Mouse (Mus musculus): ENCODE measurements around the gene Bmp2k. TPM values are rescaled to one million over a fixed set of nuclear protein-coding genes. Genes with fewer than 3 reads are reported as not detected.
A peak's percentile ranks its signal among the peaks of the same experiment; 100 is the strongest.

The Bmp2k gene
- polyA plus RNA-seq, 1 experiment from 2014 or later, result 7.1 TPM

DNA sequence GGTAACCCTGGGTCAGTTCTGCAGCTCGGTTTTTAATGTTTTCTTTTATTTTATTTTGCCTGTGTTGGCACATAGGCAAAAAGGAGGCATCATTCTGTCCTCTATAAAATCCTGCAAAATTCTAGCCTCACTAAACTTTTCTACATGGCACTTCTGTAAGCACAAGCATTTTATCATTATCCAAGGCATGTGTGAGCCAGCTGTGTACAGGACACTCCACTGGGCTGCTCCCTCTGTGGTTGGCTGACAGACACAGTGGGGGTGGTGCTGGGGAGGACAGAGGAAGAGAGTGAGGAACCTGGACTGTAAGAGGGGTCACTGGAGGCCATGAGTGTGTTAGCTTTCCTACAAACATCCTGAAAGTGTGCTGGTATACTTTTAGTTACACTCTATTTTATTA, 64.6 kb downstream of the Bmp2k start:
- no peak overlapping the region for H3K4me2 ChIP-seq
- H3K27me3 ChIP-seq, result no peaks in the 10 kb centered on the region
- H3K9me3 ChIP-seq (replicated peaks), result no peaks in the 10 kb centered on the region
- no peak overlapping the region for H3K9ac ChIP-seq
- peaks cover 8% of the 10 kb centered on the region for H3K4me1 ChIP-seq (replicated peaks)
- ATAC-seq (replicated peaks; ENCODE audit: insufficient number of reproducible peaks, insufficient read depth, low FRiP score, low read depth), result no peak
- H3K27ac ChIP-seq, result no peak overlapping the region
- H3K4me3 ChIP-seq, result no peak overlapping the region
- 74% methylated on average over 1 of the region's 1 CpGs for WGBS
- peaks cover 26% of the 10 kb centered on the region for H3K36me3 ChIP-seq

DNA sequence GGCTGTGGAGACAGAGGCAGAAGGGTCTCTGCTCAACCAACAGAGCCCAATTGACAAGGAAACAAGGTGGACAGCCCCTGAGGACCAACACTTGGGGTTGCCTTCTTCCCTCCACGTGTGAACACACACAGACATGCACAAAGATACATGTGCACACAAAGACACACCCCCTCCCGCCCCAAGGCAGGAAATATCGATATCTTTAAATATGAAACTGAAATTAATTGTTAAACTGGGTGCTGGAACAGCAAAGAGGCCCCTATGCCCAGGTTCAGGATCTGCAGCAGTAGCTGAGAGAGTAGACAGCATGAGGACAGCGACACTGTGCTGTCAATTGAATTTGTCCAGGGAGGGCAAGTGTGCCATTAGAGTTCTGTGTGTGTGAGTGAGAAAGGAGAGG, 68.3 kb downstream of the Bmp2k start:
- 86% methylated on average over 4 of the region's 4 CpGs for WGBS
- Histone ChIP-seq H3K36me3 (peaks cover 26% of the 10 kb centered on the region; the same call in 1 of the 2 replicates), H3K4me2 (no peak overlapping the region), H3K9me3 (replicated peaks) (no peaks in the 10 kb centered on the region), H3K27ac (no peak overlapping the region), H3K4me3 (no peak overlapping the region), H3K27me3 (no peaks in the 10 kb centered on the region), H3K4me1 (replicated peaks) (peaks cover 8% of the 10 kb centered on the region), H3K9ac (no peak overlapping the region)
- no peak for ATAC-seq (replicated peaks; ENCODE audit: insufficient number of reproducible peaks, insufficient read depth, low FRiP score, low read depth)

DNA sequence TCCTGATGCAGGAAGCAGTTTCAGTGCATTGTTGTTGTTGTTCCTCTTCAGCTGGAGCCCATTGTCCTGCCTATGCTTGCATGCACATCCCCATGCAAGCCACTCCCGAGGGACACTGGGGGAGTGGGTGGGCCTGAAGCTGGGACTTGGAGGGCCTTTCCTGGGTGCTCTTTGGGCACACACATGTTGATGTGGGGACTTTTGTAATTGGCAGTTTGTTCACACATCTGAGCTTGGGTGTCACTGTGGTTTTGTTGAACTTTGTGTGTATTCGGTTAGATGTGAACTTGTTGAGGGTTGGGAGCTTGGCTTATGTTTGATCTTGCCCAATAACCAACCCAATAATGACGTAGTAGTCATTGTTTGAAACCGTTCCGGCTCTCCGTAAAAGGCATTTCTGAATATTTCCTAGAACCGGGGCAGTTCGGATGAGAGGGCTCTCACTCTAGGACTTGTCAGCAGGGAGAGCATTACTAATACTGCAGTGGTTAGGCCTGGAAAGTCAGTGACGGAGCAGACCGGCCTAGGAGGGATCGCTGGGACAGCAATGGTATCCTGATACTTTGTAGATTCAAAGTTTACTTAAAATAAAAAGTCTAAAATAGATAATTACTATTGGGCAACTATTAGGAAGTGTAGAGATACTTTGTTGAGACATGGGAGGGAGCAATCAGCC, 78.1 kb downstream of the Bmp2k start:
- ATAC-seq (replicated peaks; ENCODE audit: insufficient number of reproducible peaks, insufficient read depth, low FRiP score, low read depth), result no peak
- Histone ChIP-seq H3K27ac (no peak overlapping the region), H3K4me2 (no peak overlapping the region), H3K9me3 (replicated peaks) (no peaks in the 10 kb centered on the region), H3K4me1 (replicated peaks) (0 out of 2 replicates have a peak, but pooled peaks cover 2% of the 10 kb centered on the region), H3K4me3 (no peak overlapping the region), H3K36me3 (0 out of 2 replicates have a peak, but pooled peaks cover 3% of the 10 kb centered on the region), H3K27me3 (no peaks in the 10 kb centered on the region), H3K9ac (no peak overlapping the region)
- WGBS, result 90% methylated on average over 11 of the region's 11 CpGs

DNA sequence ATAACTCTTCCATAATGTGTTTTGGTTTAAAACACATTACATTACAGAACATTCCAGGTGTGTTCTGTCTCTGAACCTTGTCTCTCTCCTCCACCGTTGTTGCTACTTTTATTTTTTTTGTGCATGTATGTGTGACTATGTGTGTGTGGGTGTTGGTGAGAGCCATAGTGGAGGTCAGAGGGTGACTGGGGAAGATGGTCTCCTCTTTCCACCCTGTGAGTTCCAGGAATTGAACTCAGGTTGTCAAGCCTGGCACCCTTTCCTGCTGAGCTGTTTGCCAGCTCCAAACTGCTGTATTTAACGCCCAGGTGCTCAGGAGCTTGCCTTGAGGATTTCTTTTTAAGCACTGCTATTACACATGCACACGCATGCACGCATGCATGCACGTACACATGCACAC, 78.7 kb downstream of the Bmp2k start:
- no peak for ATAC-seq (replicated peaks; ENCODE audit: insufficient number of reproducible peaks, insufficient read depth, low FRiP score, low read depth)
- no peak overlapping the region for H3K4me3 ChIP-seq
- no peak overlapping the region for H3K4me2 ChIP-seq
- 0 out of 2 replicates have a peak, but pooled peaks cover 2% of the 10 kb centered on the region for H3K4me1 ChIP-seq (replicated peaks)
- no peak overlapping the region for H3K9ac ChIP-seq
- 93% methylated on average over 5 of the region's 5 CpGs for WGBS
- no peaks in the 10 kb centered on the region for H3K9me3 ChIP-seq (replicated peaks)
- H3K36me3 ChIP-seq, result no peaks in the 10 kb centered on the region
- no peaks in the 10 kb centered on the region for H3K27me3 ChIP-seq
- no peak overlapping the region for H3K27ac ChIP-seq

DNA sequence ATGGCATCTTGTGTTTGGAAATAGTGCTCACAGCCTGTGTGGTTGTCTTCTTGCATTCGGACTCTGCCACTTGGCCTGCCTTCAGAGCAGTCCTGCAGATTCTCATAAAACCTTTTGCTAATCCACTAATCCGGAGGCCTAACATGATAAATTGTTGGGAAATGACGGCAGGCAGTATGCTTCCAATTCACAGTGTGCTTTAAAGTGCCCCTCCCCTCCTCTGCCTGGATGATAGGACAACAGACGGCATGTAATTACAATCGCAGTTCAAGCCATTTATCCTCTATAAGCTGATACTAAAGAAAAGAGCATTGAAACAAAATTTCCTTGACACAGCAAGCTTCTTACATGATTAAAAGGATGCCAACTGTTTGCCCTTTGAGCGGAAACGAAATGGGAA, 80.2 kb downstream of the Bmp2k start:
- no peak for ATAC-seq (replicated peaks; ENCODE audit: insufficient number of reproducible peaks, insufficient read depth, low FRiP score, low read depth)
- no peak overlapping the region for H3K27ac ChIP-seq
- 78% methylated on average over 7 of the region's 7 CpGs for WGBS
- no peaks in the 10 kb centered on the region for H3K9me3 ChIP-seq (replicated peaks)
- no peaks in the 10 kb centered on the region for H3K27me3 ChIP-seq
- H3K9ac ChIP-seq, result no peak overlapping the region
- no peaks in the 10 kb centered on the region for H3K36me3 ChIP-seq
- 0 out of 2 replicates have a peak, but pooled peaks cover 2% of the 10 kb centered on the region for H3K4me1 ChIP-seq (replicated peaks)
- no peak overlapping the region for H3K4me3 ChIP-seq
- no peak overlapping the region for H3K4me2 ChIP-seq

DNA sequence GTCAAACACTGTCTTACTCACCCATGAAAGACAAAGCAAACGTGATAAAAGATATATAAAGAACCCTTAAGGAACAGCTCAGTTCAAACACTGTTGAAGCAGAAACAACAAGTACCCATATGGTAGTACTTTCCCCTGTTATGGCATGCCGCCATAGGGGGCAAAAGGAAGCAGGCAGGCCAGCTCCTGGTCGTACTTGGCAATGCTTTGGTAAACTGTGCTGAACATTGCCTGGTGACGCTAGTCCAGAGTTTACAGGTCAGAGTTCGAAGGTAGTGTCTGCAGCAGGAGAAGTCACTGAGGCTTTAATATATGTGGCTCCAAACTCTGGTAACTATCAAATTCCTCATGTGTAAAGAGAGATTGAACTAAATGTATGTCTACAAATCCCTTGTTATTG, 81.2 kb downstream of the Bmp2k start:
- Histone ChIP-seq H3K9ac (no peak overlapping the region), H3K36me3 (no peaks in the 10 kb centered on the region), H3K4me2 (no peak overlapping the region), H3K27me3 (no peaks in the 10 kb centered on the region), H3K27ac (no peak overlapping the region), H3K9me3 (replicated peaks) (no peaks in the 10 kb centered on the region), H3K4me1 (replicated peaks) (0 out of 2 replicates have a peak, but pooled peaks cover 2% of the 10 kb centered on the region), H3K4me3 (no peak overlapping the region)
- 72% methylated on average over 5 of the region's 5 CpGs for WGBS
- no peak for ATAC-seq (replicated peaks; ENCODE audit: insufficient number of reproducible peaks, insufficient read depth, low FRiP score, low read depth)

DNA sequence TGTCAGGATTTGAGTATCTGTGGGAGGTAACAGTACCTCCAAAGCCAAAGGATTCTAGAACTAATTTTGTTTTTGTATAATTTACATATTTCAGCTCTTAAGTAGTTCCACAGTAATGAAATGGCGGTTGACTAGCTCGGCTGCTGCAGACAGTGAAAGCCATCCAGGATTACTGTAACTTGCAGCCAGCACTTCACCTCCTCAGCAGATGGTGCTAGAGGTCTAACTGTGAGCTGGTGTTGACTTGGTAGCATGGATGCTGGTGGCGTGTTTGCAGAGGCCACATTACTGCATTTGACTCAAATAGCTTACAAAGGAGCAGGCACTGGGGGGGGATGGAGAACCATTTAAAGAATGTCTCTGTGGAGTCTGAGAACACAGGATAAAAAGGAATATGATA, 84.0 kb downstream of the Bmp2k start:
- no peak for ATAC-seq (replicated peaks; ENCODE audit: insufficient number of reproducible peaks, insufficient read depth, low FRiP score, low read depth)
- no peak overlapping the region for H3K27ac ChIP-seq
- no peaks in the 10 kb centered on the region for H3K9me3 ChIP-seq (replicated peaks)
- H3K9ac ChIP-seq, result no peak overlapping the region
- H3K4me3 ChIP-seq, result no peak overlapping the region
- WGBS, result 41% methylated on average over 3 of the region's 3 CpGs
- 0 out of 2 replicates have a peak, but pooled peaks cover 2% of the 10 kb centered on the region for H3K4me1 ChIP-seq (replicated peaks)
- H3K4me2 ChIP-seq, result no peak overlapping the region
- no peaks in the 10 kb centered on the region for H3K36me3 ChIP-seq
- H3K27me3 ChIP-seq, result no peaks in the 10 kb centered on the region

DNA sequence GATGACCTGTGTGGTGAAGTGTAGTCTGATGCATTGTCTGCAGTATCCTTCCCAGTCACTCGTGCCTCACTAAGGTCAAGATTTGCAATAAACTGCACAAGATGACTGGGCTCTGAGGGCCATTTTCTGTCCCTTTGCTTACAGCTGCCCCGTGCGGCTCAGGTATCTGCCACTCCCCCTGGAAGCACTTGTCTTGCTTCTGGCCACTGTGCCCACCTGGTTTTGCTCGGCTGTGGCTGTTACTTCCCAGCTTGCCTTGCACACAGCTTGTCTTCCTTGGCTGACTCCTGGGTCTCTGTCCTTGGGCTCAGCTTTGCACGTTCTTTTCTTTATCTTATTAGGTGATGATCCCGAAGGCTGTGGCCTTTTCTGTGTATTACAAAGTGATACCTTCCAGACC, 86.2 kb downstream of the Bmp2k start:
- 81% methylated on average over 6 of the region's 6 CpGs for WGBS
- H3K27me3 ChIP-seq, result no peaks in the 10 kb centered on the region
- no peak overlapping the region for H3K9ac ChIP-seq
- H3K4me2 ChIP-seq, result no peak overlapping the region
- no peak overlapping the region for H3K27ac ChIP-seq
- peaks cover 9% of the 10 kb centered on the region; the same call in 1 of the 2 replicates for H3K4me1 ChIP-seq (replicated peaks)
- no peak overlapping the region for H3K4me3 ChIP-seq
- 0 out of 2 replicates have a peak, but pooled peaks cover 9% of the 10 kb centered on the region for H3K36me3 ChIP-seq
- ATAC-seq (replicated peaks; ENCODE audit: insufficient number of reproducible peaks, insufficient read depth, low FRiP score, low read depth), result no peak
- H3K9me3 ChIP-seq (replicated peaks), result no peaks in the 10 kb centered on the region

DNA sequence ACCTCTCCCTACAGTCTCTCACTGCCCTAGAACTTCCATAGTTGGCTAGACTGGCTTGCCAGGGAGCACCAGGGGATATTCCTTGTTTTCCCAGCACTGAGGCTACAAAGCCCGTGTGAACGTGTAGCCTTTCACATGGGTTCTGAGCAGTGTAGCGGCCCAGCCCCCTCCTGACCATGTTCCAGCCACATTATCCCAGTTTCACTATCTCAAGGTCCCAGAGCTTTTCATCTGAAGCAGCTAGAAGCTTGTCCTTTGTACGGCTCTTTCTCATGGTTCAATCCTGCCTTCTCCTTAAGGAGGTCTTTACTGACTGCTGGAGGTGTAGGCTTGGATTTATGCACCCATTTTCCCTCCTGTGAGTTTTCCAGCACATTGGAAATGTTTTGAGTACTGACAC, 87.1 kb downstream of the Bmp2k start:
- no peak overlapping the region for H3K9ac ChIP-seq
- no peaks in the 10 kb centered on the region for H3K27me3 ChIP-seq
- 0 out of 2 replicates have a peak, but pooled peaks cover 9% of the 10 kb centered on the region for H3K36me3 ChIP-seq
- no peak overlapping the region for H3K4me3 ChIP-seq
- 85% methylated on average over 4 of the region's 4 CpGs for WGBS
- no peak for ATAC-seq (replicated peaks; ENCODE audit: insufficient number of reproducible peaks, insufficient read depth, low FRiP score, low read depth)
- no peak overlapping the region for H3K4me2 ChIP-seq
- H3K4me1 ChIP-seq (replicated peaks), result peaks cover 9% of the 10 kb centered on the region; the same call in 1 of the 2 replicates
- H3K9me3 ChIP-seq (replicated peaks), result no peaks in the 10 kb centered on the region
- no peak overlapping the region for H3K27ac ChIP-seq

DNA sequence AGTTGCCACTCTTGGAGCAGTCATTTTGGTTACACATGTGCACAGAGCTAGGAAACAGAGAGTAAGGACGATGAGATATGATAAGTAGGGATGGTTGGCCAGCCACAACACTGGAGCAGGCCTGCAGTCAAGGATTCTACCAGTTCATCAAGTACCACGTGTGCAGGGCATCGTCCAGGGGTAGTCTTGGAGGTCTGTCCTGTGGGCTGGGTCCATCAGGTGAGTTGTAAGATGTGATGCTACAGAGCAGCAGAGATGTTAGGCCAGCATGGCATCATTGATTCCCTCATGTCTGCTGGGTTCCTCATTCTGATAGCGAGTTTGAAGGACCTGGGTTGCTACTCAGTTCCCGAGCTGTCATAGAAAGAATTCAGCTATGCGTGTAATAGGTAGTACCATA, 87.6 kb downstream of the Bmp2k start:
- no peaks in the 10 kb centered on the region for H3K27me3 ChIP-seq
- no peak overlapping the region for H3K4me3 ChIP-seq
- no peaks in the 10 kb centered on the region for H3K9me3 ChIP-seq (replicated peaks)
- no peak overlapping the region for H3K4me2 ChIP-seq
- H3K36me3 ChIP-seq, result 0 out of 2 replicates have a peak, but pooled peaks cover 9% of the 10 kb centered on the region
- H3K9ac ChIP-seq, result no peak overlapping the region
- WGBS, result 88% methylated on average over 6 of the region's 6 CpGs
- no peak overlapping the region for H3K27ac ChIP-seq
- peaks cover 7% of the 10 kb centered on the region; the same call in 1 of the 2 replicates for H3K4me1 ChIP-seq (replicated peaks)
- ATAC-seq (replicated peaks; ENCODE audit: insufficient number of reproducible peaks, insufficient read depth, low FRiP score, low read depth), result no peak

DNA sequence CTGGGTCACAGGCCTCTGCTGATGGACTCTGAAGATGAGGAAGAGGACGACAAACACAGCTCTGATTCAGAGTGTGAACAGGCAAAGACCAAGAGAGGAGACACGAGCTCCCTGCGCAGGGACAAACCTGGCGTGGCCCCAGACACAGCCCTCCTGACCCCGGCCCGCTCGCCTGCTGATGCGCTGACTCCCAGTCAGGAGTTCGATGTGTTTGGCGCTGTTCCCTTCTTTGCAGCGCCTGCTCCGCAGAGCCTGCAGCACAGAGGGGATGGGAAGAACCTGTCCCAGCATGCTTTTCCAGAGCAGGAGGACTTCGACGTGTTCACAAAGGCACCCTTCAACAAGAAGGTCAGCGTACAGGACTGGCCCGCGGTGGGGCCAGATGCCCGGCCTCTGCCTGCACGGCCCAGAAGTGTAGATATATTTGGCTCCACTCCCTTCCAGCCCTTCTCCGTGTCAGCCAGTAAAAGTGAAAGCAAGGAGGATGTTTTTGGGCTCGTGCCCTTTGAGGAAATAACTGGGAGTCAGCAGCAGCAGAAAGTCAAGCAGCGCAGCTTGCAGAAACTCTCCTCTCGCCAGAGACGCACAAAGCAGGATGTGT, 89.6 kb downstream of the Bmp2k start:
- H3K36me3 ChIP-seq, result 0 out of 2 replicates have a peak, but pooled peaks cover 9% of the 10 kb centered on the region
- no peaks in the 10 kb centered on the region for H3K9me3 ChIP-seq (replicated peaks)
- no peak overlapping the region; the same call in 1 of the 2 replicates for H3K9ac ChIP-seq
- H3K4me2 ChIP-seq, result peak overlapping the region; percentile 47
- 66% methylated on average over 24 of the region's 24 CpGs for WGBS
- H3K4me3 ChIP-seq, result 0 out of 2 replicates have a peak overlapping the region, but pooled peaks have one; percentile 15
- peak overlapping the region; percentile 37 for H3K27ac ChIP-seq
- H3K27me3 ChIP-seq, result no peaks in the 10 kb centered on the region
- H3K4me1 ChIP-seq (replicated peaks), result peaks cover 7% of the 10 kb centered on the region; the same call in 1 of the 2 replicates
- ATAC-seq (replicated peaks; ENCODE audit: insufficient number of reproducible peaks, insufficient read depth, low FRiP score, low read depth), result no peak; the same call in 1 of the 2 replicates

Data from heart, embryonic 15.5 days (tissue).